9 mouse cellular contexts compared by ENCODE assay signal in genomic region chr9:32409060-32409961, GRCm38 (mm10). TPM values are rescaled to one million over a fixed set of nuclear protein-coding genes. Genes with fewer than 3 reads are reported as not detected.
DNase-seq lines count a peak whose midpoint lies in the region; ATAC-seq and TF ChIP-seq lines count a peak whose summit lies in the region.
"Had no signal": no experiment of that assay in that cellular context is flagged by ENCODE, and none has a peak within 500 bp of the region (broad histone marks: within the 10 kb centered on the region; RNA-seq: fewer than 3 reads in every experiment).

No protein-coding gene starts in this region.

- no peak overlapping the region for H3K27ac ChIP-seq in layer of hippocampus, adult 2 months
- H3K27ac ChIP-seq in limb, embryonic 14.5 days (replicated peaks; ENCODE audit: low read depth, low read length): peak overlapping the region; percentile 76
- no peak overlapping the region for H3K27ac ChIP-seq in neural tube, embryonic 12.5 days

- no peak for TF ChIP-seq POLR2A in limb, embryonic 14.5 days (IDR thresholded peaks at IDR 0.05; ENCODE audit: borderline replicate concordance, extremely low read depth, insufficient read depth, insufficient read length)

- H3K9ac ChIP-seq in limb, embryonic 14.5 days (ENCODE audit: low read depth, low read length, severe bottlenecking): peak overlapping the region; percentile 66
- H3K9ac ChIP-seq in neural tube, embryonic 12.5 days: peak overlapping the region; percentile 70

- no peaks in the 10 kb centered on the region for H3K9me3 ChIP-seq in limb, embryonic 14.5 days (ENCODE audit: control insufficient read depth, low read length)
- H3K9me3 ChIP-seq in neural tube, embryonic 12.5 days: no peaks in the 10 kb centered on the region

- H3K4me3 ChIP-seq in layer of hippocampus, adult 2 months: peak overlapping the region; percentile 38
- peak overlapping the region; percentile 45 for H3K4me3 ChIP-seq in limb, embryonic 14.5 days (replicated peaks; ENCODE audit: low read length)
- H3K4me3 ChIP-seq in neural tube, embryonic 12.5 days: peak overlapping the region; percentile 48

- no peak for DNase-seq in layer of hippocampus, adult 2 months (ENCODE audit: low spot score in 2 of 2)
- no peak for DNase-seq in layer of hippocampus, postnatal 25 days (ENCODE audit: extremely low spot score in 1 of 2, low spot score in 1 of 2)
- peak; percentile 79 for DNase-seq in embryo, embryonic 9.5 days (ENCODE audit: extremely low spot score)
- DNase-seq in heart, postnatal 10 days: peak; percentile 37 to 54
- DNase-seq in limb, embryonic 14.5 days (ENCODE audit: low spot score): no peak
- no peak for DNase-seq in urinary bladder, postnatal 14 days (ENCODE audit: low spot score)
- DNase-seq in adipocyte (ENCODE audit: low spot score): no peak

- TF ChIP-seq CTCF in layer of hippocampus, adult 2 months (conservative IDR thresholded peaks at IDR 0.05): no peak

- H3K36me3 ChIP-seq in limb, embryonic 14.5 days (ENCODE audit: control insufficient read depth, insufficient read depth, low read length): no peaks in the 10 kb centered on the region
- no peaks in the 10 kb centered on the region for H3K36me3 ChIP-seq in neural tube, embryonic 12.5 days

- intact Hi-C loops in heart, postnatal 10 days (cut with DNase I): loop anchor here (5.0 kb wide), 3 partner anchors 133 to 533 kb away; partner anchors contain the start of gene Fli1

- peak; percentile 48; the same call in 1 of the 2 replicates for ATAC-seq in limb, embryonic 14.5 days (ENCODE audit: low FRiP score, low read depth)
- peak; percentile 52 for ATAC-seq in neural tube, embryonic 12.5 days (ENCODE audit: low FRiP score, low read depth)

- peaks cover 16% of the 10 kb centered on the region for H3K4me1 ChIP-seq in limb, embryonic 14.5 days (ENCODE audit: control insufficient read depth, insufficient read depth, low read length)
- peaks cover 14% of the 10 kb centered on the region for H3K4me1 ChIP-seq in neural tube, embryonic 12.5 days

- under 1% methylated on average over 47 of the region's 47 CpGs for WGBS in limb, embryonic 14.5 days
- under 1% methylated on average over 47 of the region's 47 CpGs for WGBS in neural tube, embryonic 12.5 days

- no peaks in the 10 kb centered on the region for H3K27me3 ChIP-seq in limb, embryonic 14.5 days (ENCODE audit: control insufficient read depth, insufficient read depth, low read length)
- peaks cover 18% of the 10 kb centered on the region for H3K27me3 ChIP-seq in neural tube, embryonic 12.5 days (replicated peaks)

- peak overlapping the region; percentile 96 for H3K4me2 ChIP-seq in limb, embryonic 14.5 days (replicated peaks; ENCODE audit: low read depth, low read length, severe bottlenecking)
- H3K4me2 ChIP-seq in neural tube, embryonic 12.5 days (replicated peaks): peak overlapping the region; percentile 97

RNA-seq across cellular contexts. Expression of gene Kcnj1, which starts 37.0 kb away (rescaled TPM):
- total RNA-seq in layer of hippocampus, adult 2 months (2021): not detected
- not detected for total RNA-seq in layer of hippocampus, postnatal 25 days (2021)
- not detected for total RNA-seq in heart, postnatal 10 days (2021)
- not detected in 2 replicates for polyA plus RNA-seq in limb, embryonic 14.5 days (2012; rRNA removed)
- polyA plus RNA-seq in limb, embryonic 14.5 days (2014; fragmentation: Nextera tagmentation; extraction: Ambion mirVana): not detected in 2 replicates
- polyA plus RNA-seq in neural tube, embryonic 12.5 days (2016; fragmentation: Nextera tagmentation; extraction: Ambion mirVana): not detected in 2 replicates
- total RNA-seq: MEL had no signal

Comparison
In these comparisons a context has a peak if more than half of its experiments do, and no peak if none do; other contexts are left out.
1. DNase-seq: peak in embryo, embryonic 9.5 days (single experiment) and heart, postnatal 10 days (2 of 2); none in layer of hippocampus, adult 2 months (0 of 2), layer of hippocampus, postnatal 25 days (0 of 2), limb, embryonic 14.5 days (single experiment), urinary bladder, postnatal 14 days (single experiment) and adipocyte (single experiment).
2. Peak in every context shown above with its lines, with median percentiles within 50 percentile points of each other: H3K4me3 ChIP-seq.